Mouse (Mus musculus) effector memory CD4-positive, alpha-beta T cell, adult 5 months (primary cell): Measurements from ENCODE around the gene Cpd. TPM values are rescaled to one million over a fixed set of nuclear protein-coding genes. Genes with fewer than 3 reads are reported as not detected.

ENCODE experiments used
- polyA plus RNA-seq: library from polyadenylated mRNA; unstranded; fragments of 100-300 nt; shearing (Covaris generic); gene quantifications from one replicate; pipeline ENCODE4 v1.2.1, GENCODE M21; 2017

The Cpd gene
- polyA plus RNA-seq, result 2.8 TPM

DNA sequence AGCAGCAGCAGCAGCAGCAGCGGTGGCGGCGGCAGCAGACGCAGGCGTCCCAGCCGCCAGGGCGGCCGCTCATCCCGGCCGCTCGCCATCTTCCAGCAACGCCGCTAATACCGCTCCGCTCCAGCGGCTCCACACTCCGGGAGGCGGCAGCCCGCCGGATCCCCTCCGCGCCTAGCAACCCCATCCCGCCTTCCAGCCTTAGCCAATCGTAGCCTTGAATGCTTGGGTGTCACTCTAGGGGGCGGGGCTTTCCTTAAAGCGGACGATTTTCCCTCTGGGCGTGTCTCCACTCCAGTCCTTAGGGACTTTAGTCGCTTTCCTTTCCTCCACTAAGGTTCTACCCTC is at the start of gene Cpd:
Cpd (minus strand) TSS at position 141 of the 345 bp plus-strand sequence.

DNA sequence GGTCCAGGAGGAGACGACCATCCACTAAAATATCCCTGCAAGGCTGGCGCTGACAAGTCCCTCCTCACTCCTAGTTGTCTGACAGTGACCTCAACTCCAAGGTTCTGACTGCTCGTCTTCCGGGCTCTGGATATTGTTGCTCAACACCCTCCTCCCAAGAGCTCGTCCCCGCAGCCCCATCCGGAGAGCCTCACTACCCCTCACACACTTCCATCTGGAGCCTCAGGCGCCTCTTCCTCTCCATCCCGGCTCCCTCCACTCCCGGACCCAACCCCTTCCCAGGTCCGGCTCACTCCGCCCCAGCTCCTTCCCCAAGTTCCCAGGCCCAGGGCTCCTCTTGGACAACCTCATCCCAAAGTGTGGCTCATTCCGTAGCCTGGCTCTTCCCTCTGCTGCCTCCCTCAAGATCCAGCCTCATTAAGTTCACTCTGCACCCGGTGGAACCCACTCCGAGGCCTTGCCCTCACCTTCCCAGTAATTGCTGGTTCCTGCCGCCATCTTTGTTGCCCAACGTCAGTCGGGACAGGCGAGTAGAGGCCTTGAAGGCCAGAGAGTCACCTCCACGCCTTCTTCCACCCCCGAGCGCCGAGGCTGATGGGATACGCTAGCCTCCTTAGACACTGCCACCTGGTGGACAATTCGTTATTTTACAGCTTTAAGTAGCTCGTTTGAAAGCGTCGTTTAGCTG is 83.6 kb downstream of the Cpd start, which contains the start of gene Gosr1:
Gosr1 (minus strand) TSS at position 527 of the 688 bp plus-strand sequence.

Other genes with a start within 250 kb of the Cpd start
- gene Abr, start 224.7 kb downstream of the Cpd start, polyA plus RNA-seq, result 70.5 TPM
- not detected for gene Bhlha9, start 174.5 kb downstream of the Cpd start, polyA plus RNA-seq
- not detected for gene Trarg1, start 167.2 kb downstream of the Cpd start, polyA plus RNA-seq
- 70.5 TPM for gene Gosr1, start 83.4 kb downstream of the Cpd start, polyA plus RNA-seq
- gene Tmigd1, start 55.1 kb upstream of the Cpd start, polyA plus RNA-seq, result not detected
- gene Blmh, start 77.8 kb upstream of the Cpd start, polyA plus RNA-seq, result 47.7 TPM
- gene Slc6a4, start 151.6 kb upstream of the Cpd start, polyA plus RNA-seq, result not detected
- gene Nsrp1, start 231.4 kb upstream of the Cpd start, polyA plus RNA-seq, result 53.2 TPM